Mouse (Mus musculus): ENCODE measurements around the gene Pspc1. TPM values are rescaled to one million over a fixed set of nuclear protein-coding genes. Genes with fewer than 3 reads are reported as not detected.

Gene Pspc1
- polyA plus RNA-seq (2012; rRNA removed) = 62.5 and 71.8 TPM in 2 replicates

GRCm38 (mm10) chr14:56778200-56778932 lies at the start of gene Pspc1:
TSS of gene Pspc1 (minus strand) at chr14:56778316.

GRCm38 (mm10) chr14:56811701-56812339 lies 33.7 kb upstream of the Pspc1 start, which contains the start of gene Zmym5:
TSS of gene Zmym5 (minus strand) at chr14:56811716.

Other genes with a start within 250 kb of the Pspc1 start
- gene Cenpj, start 202.9 kb downstream of the Pspc1 start, polyA plus RNA-seq (2012; rRNA removed) = 8.1 and 8.6 TPM in 2 replicates
- gene Parp4, start 202.7 kb downstream of the Pspc1 start, polyA plus RNA-seq (2012; rRNA removed) = 1.2 and 1.7 TPM in 2 replicates
- 28.4 and 31.0 TPM in 2 replicates for gene Mphosph8, start 110.1 kb downstream of the Pspc1 start, polyA plus RNA-seq (2012; rRNA removed)
- 29.7 and 32.0 TPM in 2 replicates for gene Zmym5, start 33.4 kb upstream of the Pspc1 start, polyA plus RNA-seq (2012; rRNA removed)
- gene Zmym2, start 108.3 kb upstream of the Pspc1 start, polyA plus RNA-seq (2012; rRNA removed) = 61.6 and 65.6 TPM in 2 replicates